Mouse (Mus musculus): ENCODE data around the gene Xpnpep2. TPM values are rescaled to one million over a fixed set of nuclear protein-coding genes. Genes with fewer than 3 reads are reported as not detected.

Gene Xpnpep2
- polyA plus RNA-seq, 1 experiment, result 1.0 TPM

- H3K4me2 ChIP-seq (ENCODE audit: low read depth), result no peak overlapping the region
- TF ChIP-seq TCF12 (IDR thresholded peaks at IDR 0.05; ENCODE audit: insufficient read depth, poor library complexity, severe bottlenecking) (no peak), CEBPB (IDR thresholded peaks at IDR 0.05; ENCODE audit: insufficient read depth, poor library complexity, severe bottlenecking) (no peak), POLR2A (IDR thresholded peaks at IDR 0.05; ENCODE audit: insufficient read length, low read depth) (no peak), MYOD1 (IDR thresholded peaks at IDR 0.05; ENCODE audit: control insufficient read depth in 1 of 3, insufficient read length in 2 of 3, low read depth in 2 of 3) (no peak), USF1 (IDR thresholded peaks at IDR 0.05; ENCODE audit: low read depth) (no peak), TCF3 (IDR thresholded peaks at IDR 0.05; ENCODE audit: insufficient read length, low read depth) (no peak), MYOG (IDR thresholded peaks at IDR 0.05; ENCODE audit: control insufficient read depth in 1 of 3, insufficient read depth in 1 of 3, insufficient read length in 2 of 3, low read depth in 2 of 3) (no peak), POLR2AphosphoS2 (IDR thresholded peaks at IDR 0.05; ENCODE audit: insufficient read length, low read depth) (no peak), E2F4 (IDR thresholded peaks at IDR 0.05; ENCODE audit: insufficient read depth) (no peak), MAX (IDR thresholded peaks at IDR 0.05; ENCODE audit: low read depth) (no peak)
- no peak overlapping the region for H3K4me3 ChIP-seq
- H3K79me2 ChIP-seq (ENCODE audit: control insufficient read depth, insufficient read depth), result no peaks in the 10 kb centered on the region
- no peak overlapping the region for H3ac ChIP-seq (ENCODE audit: control insufficient read depth, insufficient read length)
- H3K27me3 ChIP-seq (ENCODE audit: control insufficient read depth, insufficient read depth, insufficient read length), result no peaks in the 10 kb centered on the region
- no peaks in the 10 kb centered on the region for H3K36me3 ChIP-seq (ENCODE audit: control insufficient read depth, insufficient read depth)
These were observed 38.7 kb downstream of the Xpnpep2 start for GRCm38 (mm10) chrX:48147226-48147625.

GRCm38 (mm10) chrX:48147741-48148186, 39.2 kb downstream of the Xpnpep2 start:
- H3K4me3 ChIP-seq, result no peak overlapping the region
- no peak overlapping the region for H3ac ChIP-seq (ENCODE audit: control insufficient read depth, insufficient read length)
- no peak overlapping the region for H3K4me2 ChIP-seq (ENCODE audit: low read depth)
- H3K79me2 ChIP-seq (ENCODE audit: control insufficient read depth, insufficient read depth), result no peaks in the 10 kb centered on the region
- no peaks in the 10 kb centered on the region for H3K36me3 ChIP-seq (ENCODE audit: control insufficient read depth, insufficient read depth)
- no peak for TF ChIP-seq REST (IDR thresholded peaks at IDR 0.05; ENCODE audit: insufficient read depth, insufficient read length)
- TF ChIP-seq SRF (IDR thresholded peaks at IDR 0.05; ENCODE audit: control insufficient read depth, insufficient read length, low read depth), result no peak
- no peak for TF ChIP-seq MYOD1 (IDR thresholded peaks at IDR 0.05; ENCODE audit: control insufficient read depth in 1 of 3, insufficient read length in 2 of 3, low read depth in 2 of 3)
- no peak for TF ChIP-seq POLR2A (IDR thresholded peaks at IDR 0.05; ENCODE audit: insufficient read length, low read depth)
- no peak for TF ChIP-seq TCF3 (IDR thresholded peaks at IDR 0.05; ENCODE audit: insufficient read length, low read depth)
- no peak for TF ChIP-seq TCF12 (IDR thresholded peaks at IDR 0.05; ENCODE audit: insufficient read depth, poor library complexity, severe bottlenecking)
- no peak for TF ChIP-seq USF1 (IDR thresholded peaks at IDR 0.05; ENCODE audit: low read depth)
- TF ChIP-seq E2F4 (IDR thresholded peaks at IDR 0.05; ENCODE audit: insufficient read depth), result no peak
- H3K27me3 ChIP-seq (ENCODE audit: control insufficient read depth, insufficient read depth, insufficient read length), result no peaks in the 10 kb centered on the region

GRCm38 (mm10) chrX:48152106-48152505, 43.6 kb downstream of the Xpnpep2 start:
- no peaks in the 10 kb centered on the region for H3K36me3 ChIP-seq (ENCODE audit: control insufficient read depth, insufficient read depth)
- no peak overlapping the region for H3K4me3 ChIP-seq
- TF ChIP-seq TCF12 (IDR thresholded peaks at IDR 0.05; ENCODE audit: insufficient read depth, poor library complexity, severe bottlenecking) (no peak), USF1 (IDR thresholded peaks at IDR 0.05; ENCODE audit: low read depth) (no peak), POLR2AphosphoS2 (IDR thresholded peaks at IDR 0.05; ENCODE audit: insufficient read length, low read depth) (no peak), MAX (IDR thresholded peaks at IDR 0.05; ENCODE audit: low read depth) (no peak), POLR2A (IDR thresholded peaks at IDR 0.05; ENCODE audit: insufficient read length, low read depth) (no peak), E2F4 (IDR thresholded peaks at IDR 0.05; ENCODE audit: insufficient read depth) (no peak), TCF3 (IDR thresholded peaks at IDR 0.05; ENCODE audit: insufficient read length, low read depth) (no peak), SRF (IDR thresholded peaks at IDR 0.05; ENCODE audit: control insufficient read depth, insufficient read length, low read depth) (no peak)
- no peaks in the 10 kb centered on the region for H3K79me2 ChIP-seq (ENCODE audit: control insufficient read depth, insufficient read depth)
- no peak overlapping the region for H3ac ChIP-seq (ENCODE audit: control insufficient read depth, insufficient read length)
- H3K27me3 ChIP-seq (ENCODE audit: control insufficient read depth, insufficient read depth, insufficient read length), result no peaks in the 10 kb centered on the region
- no peak overlapping the region for H3K4me2 ChIP-seq (ENCODE audit: low read depth)

GRCm38 (mm10) chrX:48153414-48153813, 44.9 kb downstream of the Xpnpep2 start:
- Histone ChIP-seq H3K79me2 (ENCODE audit: control insufficient read depth, insufficient read depth) (no peaks in the 10 kb centered on the region), H3K36me3 (ENCODE audit: control insufficient read depth, insufficient read depth) (no peaks in the 10 kb centered on the region), H3ac (ENCODE audit: control insufficient read depth, insufficient read length) (no peak overlapping the region), H3K27me3 (ENCODE audit: control insufficient read depth, insufficient read depth, insufficient read length) (no peaks in the 10 kb centered on the region), H3K4me2 (ENCODE audit: low read depth) (no peak overlapping the region), H3K4me3 (no peak overlapping the region)
- TF ChIP-seq TCF3 (IDR thresholded peaks at IDR 0.05; ENCODE audit: insufficient read length, low read depth) (no peak), E2F4 (IDR thresholded peaks at IDR 0.05; ENCODE audit: insufficient read depth) (no peak), CEBPB (IDR thresholded peaks at IDR 0.05; ENCODE audit: insufficient read depth, poor library complexity, severe bottlenecking) (no peak), MYOG (IDR thresholded peaks at IDR 0.05; ENCODE audit: control insufficient read depth in 1 of 3, insufficient read depth in 1 of 3, insufficient read length in 2 of 3, low read depth in 2 of 3) (no peak), POLR2A (IDR thresholded peaks at IDR 0.05; ENCODE audit: insufficient read length, low read depth) (no peak), REST (IDR thresholded peaks at IDR 0.05; ENCODE audit: insufficient read depth, insufficient read length) (no peak), USF1 (IDR thresholded peaks at IDR 0.05; ENCODE audit: low read depth) (no peak), SRF (IDR thresholded peaks at IDR 0.05; ENCODE audit: control insufficient read depth, insufficient read length, low read depth) (no peak), MYOD1 (IDR thresholded peaks at IDR 0.05; ENCODE audit: control insufficient read depth in 1 of 3, insufficient read length in 2 of 3, low read depth in 2 of 3) (no peak), TCF12 (IDR thresholded peaks at IDR 0.05; ENCODE audit: insufficient read depth, poor library complexity, severe bottlenecking) (no peak), MAX (IDR thresholded peaks at IDR 0.05; ENCODE audit: low read depth) (no peak), POLR2AphosphoS2 (IDR thresholded peaks at IDR 0.05; ENCODE audit: insufficient read length, low read depth) (no peak)

- no peaks in the 10 kb centered on the region for H3K36me3 ChIP-seq (ENCODE audit: control insufficient read depth, insufficient read depth)
- no peak overlapping the region for H3K4me3 ChIP-seq
- H3K4me2 ChIP-seq (ENCODE audit: low read depth), result no peak overlapping the region
- TF ChIP-seq TCF12 (IDR thresholded peaks at IDR 0.05; ENCODE audit: insufficient read depth, poor library complexity, severe bottlenecking), result no peak
- TF ChIP-seq MYOG (IDR thresholded peaks at IDR 0.05; ENCODE audit: control insufficient read depth in 1 of 3, insufficient read depth in 1 of 3, insufficient read length in 2 of 3, low read depth in 2 of 3), result no peak
- no peak for TF ChIP-seq TCF3 (IDR thresholded peaks at IDR 0.05; ENCODE audit: insufficient read length, low read depth)
- TF ChIP-seq MAX (IDR thresholded peaks at IDR 0.05; ENCODE audit: low read depth), result no peak
- TF ChIP-seq MYOD1 (IDR thresholded peaks at IDR 0.05; ENCODE audit: control insufficient read depth in 1 of 3, insufficient read length in 2 of 3, low read depth in 2 of 3), result no peak
- TF ChIP-seq REST (IDR thresholded peaks at IDR 0.05; ENCODE audit: insufficient read depth, insufficient read length), result no peak
- TF ChIP-seq CEBPB (IDR thresholded peaks at IDR 0.05; ENCODE audit: insufficient read depth, poor library complexity, severe bottlenecking), result no peak
- no peak for TF ChIP-seq SRF (IDR thresholded peaks at IDR 0.05; ENCODE audit: control insufficient read depth, insufficient read length, low read depth)
- TF ChIP-seq USF1 (IDR thresholded peaks at IDR 0.05; ENCODE audit: low read depth), result no peak
- no peak for TF ChIP-seq POLR2AphosphoS2 (IDR thresholded peaks at IDR 0.05; ENCODE audit: insufficient read length, low read depth)
- no peak for TF ChIP-seq POLR2A (IDR thresholded peaks at IDR 0.05; ENCODE audit: insufficient read length, low read depth)
- TF ChIP-seq E2F4 (IDR thresholded peaks at IDR 0.05; ENCODE audit: insufficient read depth), result no peak
- H3K27me3 ChIP-seq (ENCODE audit: control insufficient read depth, insufficient read depth, insufficient read length), result no peaks in the 10 kb centered on the region
- no peak overlapping the region for H3ac ChIP-seq (ENCODE audit: control insufficient read depth, insufficient read length)
- no peaks in the 10 kb centered on the region for H3K79me2 ChIP-seq (ENCODE audit: control insufficient read depth, insufficient read depth)
These were observed 45.4 kb downstream of the Xpnpep2 start for GRCm38 (mm10) chrX:48153949-48154348.
